Comparison of ENCODE assay signal across 8 mouse cellular contexts in genomic region chr12:79191701-79192100, GRCm38 (mm10). TPM values are rescaled to one million over a fixed set of nuclear protein-coding genes. Genes with fewer than 3 reads are reported as not detected.
DNase-seq lines count a peak whose midpoint lies in the region; ATAC-seq lines count a peak whose summit lies in the region.

No protein-coding gene starts in this region.

- peak; percentile 77 for DNase-seq in ES-CJ7 (ENCODE audit: low read depth, low spot score)
- peak; percentile 77 for DNase-seq in c-Kit-positive CD71-positive TER-119-negative erythroid progenitor cells, embryonic 14.5 days (ENCODE audit: low read depth)
- DNase-seq in forebrain, embryonic 11.5 days (ENCODE audit: low spot score) = peak; percentile 87
- peak; percentile 77 to 79 for DNase-seq in kidney, postnatal 25 days
- peak; percentile 78 for DNase-seq in lung, adult 18-20 months
- DNase-seq in testis, postnatal 10 days (ENCODE audit: low spot score) = peak; percentile 80

- ATAC-seq in forebrain, embryonic 11.5 days (replicated peaks; ENCODE audit: low FRiP score) = peak; percentile 88
- peak; percentile 86 for ATAC-seq in heart, embryonic 16.5 days (replicated peaks; ENCODE audit: extremely low read depth, insufficient read depth, low FRiP score)
- ATAC-seq in neural tube, embryonic 14.5 days (ENCODE audit: low read depth) = peak; percentile 90

- no peaks in the 10 kb centered on the region; the same call in 1 of the 2 replicates for H3K36me3 ChIP-seq in forebrain, embryonic 11.5 days (ENCODE audit: control insufficient read depth, insufficient read depth, low read length)
- peaks cover 11% of the 10 kb centered on the region for H3K36me3 ChIP-seq in heart, embryonic 16.5 days (ENCODE audit: control insufficient read depth, insufficient read depth)
- peaks cover 9% of the 10 kb centered on the region for H3K36me3 ChIP-seq in neural tube, embryonic 14.5 days (ENCODE audit: control insufficient read depth, insufficient read depth, low read length)

- H3K4me2 ChIP-seq in forebrain, embryonic 11.5 days (ENCODE audit: low read depth, low read length, severe bottlenecking) = peak overlapping the region; percentile 87
- peak overlapping the region; percentile 98 for H3K4me2 ChIP-seq in heart, embryonic 16.5 days (ENCODE audit: low read depth, low read length)
- peak overlapping the region; percentile 78 for H3K4me2 ChIP-seq in neural tube, embryonic 14.5 days (ENCODE audit: low read depth, low read length)

- peak overlapping the region; percentile 74 for H3K4me3 ChIP-seq in forebrain, embryonic 11.5 days (ENCODE audit: low read depth, low read length)
- H3K4me3 ChIP-seq in heart, embryonic 16.5 days (ENCODE audit: low read length) = peak overlapping the region; percentile 68
- H3K4me3 ChIP-seq in neural tube, embryonic 14.5 days (ENCODE audit: low read depth, low read length) = peak overlapping the region; percentile 51

- H3K27ac ChIP-seq in forebrain, embryonic 11.5 days (ENCODE audit: low read depth, low read length) = no peak overlapping the region
- no peak overlapping the region; the same call in none of the 2 replicates for H3K27ac ChIP-seq in heart, embryonic 16.5 days (ENCODE audit: low read length)
- peak overlapping the region; percentile 45; the same call in 1 of the 2 replicates for H3K27ac ChIP-seq in neural tube, embryonic 14.5 days (ENCODE audit: low read depth, low read length)

- H3K9me3 ChIP-seq in forebrain, embryonic 11.5 days (ENCODE audit: control insufficient read depth, low read length) = no peaks in the 10 kb centered on the region
- no peaks in the 10 kb centered on the region for H3K9me3 ChIP-seq in heart, embryonic 16.5 days (replicated peaks; ENCODE audit: control insufficient read depth, low read length)
- no peaks in the 10 kb centered on the region for H3K9me3 ChIP-seq in neural tube, embryonic 14.5 days (ENCODE audit: control insufficient read depth, low read length)

- peak overlapping the region; percentile 72 for H3K9ac ChIP-seq in forebrain, embryonic 11.5 days (ENCODE audit: low read length)
- peak overlapping the region; percentile 82 for H3K9ac ChIP-seq in heart, embryonic 16.5 days (ENCODE audit: low read length)
- H3K9ac ChIP-seq in neural tube, embryonic 14.5 days (replicated peaks; ENCODE audit: low read depth, low read length) = peak overlapping the region; percentile 52; the same call in 1 of the 2 replicates

- no peaks in the 10 kb centered on the region for H3K27me3 ChIP-seq in forebrain, embryonic 11.5 days (ENCODE audit: control insufficient read depth, insufficient read depth, low read length)
- H3K27me3 ChIP-seq in heart, embryonic 16.5 days (ENCODE audit: control insufficient read depth, insufficient read depth, low read length) = no peaks in the 10 kb centered on the region
- H3K27me3 ChIP-seq in neural tube, embryonic 14.5 days (ENCODE audit: control insufficient read depth, insufficient read depth, low read length) = no peaks in the 10 kb centered on the region

- WGBS in forebrain, embryonic 11.5 days = 5% methylated on average over 14 of the region's 14 CpGs
- 6% methylated on average over 14 of the region's 14 CpGs for WGBS in heart, embryonic 16.5 days
- WGBS in neural tube, embryonic 14.5 days = 6% methylated on average over 14 of the region's 14 CpGs

- no peaks in the 10 kb centered on the region for H3K4me1 ChIP-seq in forebrain, embryonic 11.5 days (replicated peaks; ENCODE audit: control insufficient read depth, insufficient read depth, low read length)
- H3K4me1 ChIP-seq in heart, embryonic 16.5 days (ENCODE audit: control insufficient read depth, insufficient read depth, low read length) = peaks cover 11% of the 10 kb centered on the region
- H3K4me1 ChIP-seq in neural tube, embryonic 14.5 days (ENCODE audit: control insufficient read depth, insufficient read depth, low read length) = peaks cover 8% of the 10 kb centered on the region

RNA-seq across cellular contexts. Expression of gene Rdh11, which starts 0.4 kb away (rescaled TPM):
- polyA plus RNA-seq in forebrain, embryonic 11.5 days (2014; fragmentation: Nextera tagmentation; extraction: Ambion mirVana) = 25.4 and 26.3 TPM in 2 replicates
- 13.2 and 13.8 TPM in 2 replicates for polyA plus RNA-seq in heart, embryonic 16.5 days (2015; fragmentation: Nextera tagmentation; extraction: Ambion mirVana)
- 29.3 and 37.9 TPM in 2 replicates for polyA plus RNA-seq in neural tube, embryonic 14.5 days (2014; fragmentation: Nextera tagmentation; extraction: Ambion mirVana)

RNA-seq across cellular contexts. Expression of gene Rdh12, which starts 17.0 kb away (rescaled TPM):
- 0.85 and 1.8 TPM in 2 replicates for polyA plus RNA-seq in forebrain, embryonic 11.5 days (2014; fragmentation: Nextera tagmentation; extraction: Ambion mirVana)
- polyA plus RNA-seq in heart, embryonic 16.5 days (2015; fragmentation: Nextera tagmentation; extraction: Ambion mirVana) = 0.71 and 1.1 TPM in 2 replicates
- 1.0 TPM in 2 replicates for polyA plus RNA-seq in neural tube, embryonic 14.5 days (2014; fragmentation: Nextera tagmentation; extraction: Ambion mirVana)

RNA-seq across cellular contexts. Expression of gene Vti1b, which starts 19.2 kb away (rescaled TPM):
- 88.3 and 97.8 TPM in 2 replicates for polyA plus RNA-seq in forebrain, embryonic 11.5 days (2014; fragmentation: Nextera tagmentation; extraction: Ambion mirVana)
- 85.3 and 98.8 TPM in 2 replicates for polyA plus RNA-seq in heart, embryonic 16.5 days (2015; fragmentation: Nextera tagmentation; extraction: Ambion mirVana)
- 180 and 202 TPM in 2 replicates for polyA plus RNA-seq in neural tube, embryonic 14.5 days (2014; fragmentation: Nextera tagmentation; extraction: Ambion mirVana)
